Mouse (Mus musculus) gastrocnemius, adult 18-20 months (tissue): ENCODE data around the gene Ccnc. TPM values are rescaled to one million over a fixed set of nuclear protein-coding genes. Genes with fewer than 3 reads are reported as not detected.

Experiments used
- DNase-seq: peaks from one replicate; pipeline ENCODE4 v3.0.0; 2021; ENCODE audit warnings: low spot score
- long read RNA-seq, 2 experiments: library from polyadenylated mRNA; stranded (forward); transcript quantifications; one replicate each; pipeline ENCODE4 v2.0.0; 2021
- total RNA-seq, 2 experiments: library from RNA; stranded (reverse); gene quantifications; 2 replicates each; pipeline ENCODE4 v1.2.3; 2021

Ccnc gene
- total RNA-seq = 10 to 100 TPM in 1 of 2 experiments, 1 to 10 TPM in 1; 8.5 to 10.7 TPM
- long read RNA-seq, experiment 1, transcript Ccnc-203 (12 exons, 1,406 nt) = major isoform, 7 of 13 reads
- long read RNA-seq, experiment 1, partial matches to known transcripts = 2 of 13 reads
- long read RNA-seq, experiment 1, other reads (novel, unspliced or antisense) = 2 of 13 reads
- long read RNA-seq, experiment 2, transcript Ccnc-203 (12 exons, 1,406 nt) = major isoform, 8 of 13 reads
- long read RNA-seq, experiment 2, partial matches to known transcripts = 0 of 13 reads
- long read RNA-seq, experiment 2, other reads (novel, unspliced or antisense) = 3 of 13 reads

- DNase-seq = peak; percentile 94
These were observed at the start of gene Ccnc for GRCm38 (mm10) chr4:21727615-21728165. Gene Ccnc (plus strand): TSS chr4:21727701.

- DNase-seq = no peak
These were observed 49.2 kb upstream of the Ccnc start for GRCm38 (mm10) chr4:21678101-21678974.

GRCm38 (mm10) chr4:21678975-21679623 is 48.4 kb upstream of the Ccnc start:
- no peak for DNase-seq

- no peak for DNase-seq
These were observed 47.6 kb upstream of the Ccnc start for GRCm38 (mm10) chr4:21679624-21680480.

GRCm38 (mm10) chr4:21680971-21681370 is 46.5 kb upstream of the Ccnc start:
- no peak for DNase-seq

- DNase-seq = no peak
These were observed 44.9 kb upstream of the Ccnc start for GRCm38 (mm10) chr4:21682421-21683150.

- DNase-seq = no peak
These were observed 43.0 kb upstream of the Ccnc start for GRCm38 (mm10) chr4:21684341-21684970.

- DNase-seq = no peak
These were observed 41.9 kb upstream of the Ccnc start, which contains the start of gene Prdm13 for GRCm38 (mm10) chr4:21685595-21686091. Gene Prdm13 (minus strand): TSS chr4:21685963.

- DNase-seq = no peak
These were observed 41.1 kb upstream of the Ccnc start for GRCm38 (mm10) chr4:21686416-21686815.

GRCm38 (mm10) chr4:21686934-21687333 is 40.6 kb upstream of the Ccnc start:
- DNase-seq = no peak

GRCm38 (mm10) chr4:21687783-21688702 is 39.5 kb upstream of the Ccnc start:
- DNase-seq = no peak

- DNase-seq = no peak
These were observed 38.7 kb upstream of the Ccnc start for GRCm38 (mm10) chr4:21688703-21689200.

GRCm38 (mm10) chr4:21689492-21689941 is 38.0 kb upstream of the Ccnc start:
- DNase-seq = no peak

GRCm38 (mm10) chr4:21690221-21690620 is 37.3 kb upstream of the Ccnc start:
- DNase-seq = no peak

GRCm38 (mm10) chr4:21695638-21696254 is 31.8 kb upstream of the Ccnc start:
- no peak for DNase-seq

GRCm38 (mm10) chr4:21705046-21705445 is 22.5 kb upstream of the Ccnc start:
- no peak for DNase-seq

- DNase-seq = peak; percentile 62
These were observed 15.4 kb upstream of the Ccnc start for GRCm38 (mm10) chr4:21712147-21712546.
